Mouse (Mus musculus) cerebellum, adult 9-10 months (tissue): ENCODE data around the gene Cfap100.
A peak's percentile ranks its signal among the peaks of the same experiment; 100 is the strongest.

Source experiments
- DNase-seq: peaks from one replicate; pipeline ENCODE4 v3.0.0; 2022

Gene Cfap100

GRCm38 (mm10) chr6:90369725-90370553 is 58.7 kb downstream of the Cfap100 start:
- peak; percentile 49 for DNase-seq

- DNase-seq = peak; percentile 99
Measured at GRCm38 (mm10) chr6:90368976-90369724, 59.4 kb downstream of the Cfap100 start, which contains the start of gene Zxdc. Zxdc (plus strand) TSS chr6:90369492.

- no peak for DNase-seq
Measured at GRCm38 (mm10) chr6:90363301-90363700, 65.3 kb downstream of the Cfap100 start.

- DNase-seq = no peak
Measured at GRCm38 (mm10) chr6:90360922-90361614, 67.5 kb downstream of the Cfap100 start.

GRCm38 (mm10) chr6:90360024-90360781 is 68.4 kb downstream of the Cfap100 start:
- DNase-seq = no peak

GRCm38 (mm10) chr6:90359445-90359844 is 69.2 kb downstream of the Cfap100 start:
- no peak for DNase-seq

- no peak for DNase-seq
Measured at GRCm38 (mm10) chr6:90358142-90358541, 70.5 kb downstream of the Cfap100 start.
